Mouse (Mus musculus) CH12.LX (cell line): ENCODE results near the gene Map3k12.

Experiments
- CHD1 ChIP-seq: IDR thresholded peaks from 2 replicates; pipeline ENCODE4 v1.6.1; 2012; ENCODE audit warnings: low read depth, low read length, improper control_type of control experiment, inconsistent platforms
- CTCF ChIP-seq, 2 experiments: IDR thresholded peaks in 1 of 2; conservative IDR thresholded peaks in 1 of 2; 2 replicates each; pipeline ENCODE4 v1.5.1; 2011 to 2012; ENCODE audit warnings: low read depth in 2 of 2, low read length in 2 of 2, improper control_type of control experiment in 1 of 2, inconsistent platforms in 1 of 2, mild to moderate bottlenecking in 1 of 2, moderate library complexity in 1 of 2
- GABPA ChIP-seq: IDR thresholded peaks from 2 replicates; pipeline ENCODE4 v1.6.1; 2012; ENCODE audit warnings: low read depth, low read length, improper control_type of control experiment, inconsistent platforms; ENCODE audit not compliant: insufficient replicate concordance
- HCFC1 ChIP-seq: IDR thresholded peaks from 2 replicates; pipeline ENCODE4 v1.6.1; 2012; ENCODE audit warnings: low read depth, mild to moderate bottlenecking, inconsistent platforms, low read length, improper control_type of control experiment
- MAFK ChIP-seq: IDR thresholded peaks from 2 replicates; pipeline ENCODE4 v1.6.1; 2011; ENCODE audit warnings: low read length, improper control_type of control experiment; ENCODE audit not compliant: insufficient replicate concordance
- SMC3 ChIP-seq: IDR thresholded peaks from 2 replicates; pipeline ENCODE4 v1.6.1; 2011; ENCODE audit warnings: low read depth, low read length, improper control_type of control experiment
- ZNF384 ChIP-seq: IDR thresholded peaks from 2 replicates; pipeline ENCODE4 v1.6.1; 2012; ENCODE audit warnings: low read depth, low read length, improper control_type of control experiment, inconsistent platforms

DNA sequence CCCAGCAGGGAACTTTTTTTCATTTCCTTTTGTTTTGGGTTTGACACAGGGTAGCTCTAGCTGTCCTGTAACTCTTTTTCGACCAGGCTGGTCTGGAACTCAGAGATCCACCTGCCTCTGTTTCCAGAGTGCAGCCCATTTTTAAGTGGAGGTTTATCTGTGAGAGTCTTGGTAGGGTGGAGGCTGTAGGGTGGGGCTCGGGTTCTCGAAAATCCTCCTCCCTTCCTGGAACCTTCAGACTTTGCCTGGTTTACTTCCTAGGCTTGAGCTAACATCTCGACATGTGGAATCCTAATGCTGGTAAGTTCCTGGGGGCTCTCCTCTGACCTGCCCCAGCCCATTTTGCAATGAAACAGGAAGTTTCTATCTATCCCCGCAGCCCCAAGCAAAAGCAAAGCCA, 57.0 kb downstream of the Map3k12 start:
- TF ChIP-seq HCFC1 (no peak), MAFK (no peak), GABPA (no peak), CTCF (conservative IDR thresholded peaks at IDR 0.05 in 1 of 2, IDR thresholded peaks at IDR 0.05 in 1 of 2; ENCODE audit: low read depth in 2 of 2, low read length in 2 of 2) (no peak), CHD1 (no peak), ZNF384 (no peak), SMC3 (no peak)
